Comparison of ENCODE assay signal across 1 mouse cellular context in the genomic region with DNA sequence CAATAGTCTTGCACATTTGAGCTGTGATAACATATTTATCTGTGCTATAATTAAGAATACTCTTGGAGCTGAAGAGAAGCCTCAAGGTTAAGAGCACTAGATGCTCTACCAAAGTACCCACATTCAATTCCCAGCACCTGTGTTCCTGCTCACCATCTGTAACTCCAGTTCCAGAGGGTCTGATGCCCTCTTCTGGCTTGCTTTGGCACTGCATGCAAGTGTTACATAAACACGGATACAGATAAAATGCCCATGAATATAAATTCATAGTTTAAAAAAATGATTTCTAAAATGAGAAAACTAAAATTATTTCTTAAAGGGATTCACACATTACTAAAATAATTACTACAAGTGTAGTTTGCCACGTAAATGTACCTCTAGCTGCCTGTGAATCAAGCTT.
TF ChIP-seq lines count a peak whose summit lies in the region.

No protein-coding gene starts in this region.

TF ChIP-seq in ES-E14, 5 proteins besides CTCF, POLR2A, EP300 and RAD21:
- TF ChIP-seq ZC3H11A (IDR thresholded peaks at IDR 0.05; ENCODE audit: borderline replicate concordance, low read depth, low read length) (peak; percentile 67), CHD2 (IDR thresholded peaks at IDR 0.05; ENCODE audit: low read depth, low read length) (no peak)
TF ChIP-seq in ES-E14: peak in this region for 1.
